Comparison of ENCODE assay signal across 8 mouse cellular contexts in the genomic region with DNA sequence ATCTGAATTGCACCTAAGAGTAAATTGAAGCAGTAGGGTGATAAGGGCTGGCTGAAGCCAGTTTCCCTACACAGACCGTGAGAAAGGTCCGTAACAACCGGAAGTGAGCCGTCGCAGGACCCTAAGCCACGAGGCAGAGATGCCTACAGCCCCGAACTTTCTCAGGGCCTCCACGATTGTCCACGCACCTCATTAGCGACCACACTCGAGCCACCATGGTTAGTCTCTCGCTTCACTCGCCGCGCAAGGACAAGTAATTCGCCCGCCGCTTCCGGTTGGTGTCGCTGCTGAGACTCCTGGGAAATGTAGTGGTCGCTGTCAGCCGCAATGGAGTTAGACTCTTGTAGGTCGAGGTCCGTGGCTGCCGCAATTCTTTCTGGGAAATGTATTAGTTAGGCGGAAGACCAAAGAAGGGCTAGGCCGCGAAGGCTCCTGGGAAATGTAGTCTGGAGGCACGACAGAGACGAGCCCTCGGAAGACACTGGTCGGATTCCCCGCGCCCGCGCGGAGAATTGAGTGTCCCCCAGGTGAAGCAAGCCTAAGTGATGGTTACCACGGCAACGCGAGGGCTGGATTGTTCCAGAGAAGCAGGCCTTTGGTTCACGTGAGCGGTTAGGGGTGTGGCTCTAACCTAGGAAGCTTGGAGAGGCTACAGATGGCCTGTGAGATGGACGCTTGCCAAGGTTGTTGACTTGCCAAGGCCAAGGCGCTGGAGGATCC. TPM values are rescaled to one million over a fixed set of nuclear protein-coding genes. Genes with fewer than 3 reads are reported as not detected.
A peak's percentile ranks its signal among the peaks of the same experiment; 100 is the strongest.
DNase-seq lines count a peak whose midpoint lies in the region; ATAC-seq lines count a peak whose summit lies in the region.

Gene 2410015M20Rik, minus strand, starts transcription at position 320 of the 720 bp plus-strand sequence.

- peak; percentile 99 for DNase-seq in adipocyte (ENCODE audit: low spot score)
- DNase-seq in embryo, embryonic 10 days (ENCODE audit: low spot score): peak; percentile 99
- DNase-seq in gastrocnemius, postnatal 10 days: peak; percentile 86
- DNase-seq in induced T-regulatory cell, adult 2 months (ENCODE audit: low read depth): peak; percentile 97
- peak; percentile 97 to 99 for DNase-seq in left cerebral cortex, adult 9 months (ENCODE audit: low spot score in 2 of 2)
- DNase-seq in right cerebral cortex, postnatal 14 days: peak; percentile 94
- DNase-seq in urinary bladder, postnatal 36 days (ENCODE audit: low spot score in 2 of 2): peak; percentile 92 to 95

- peak; percentile 64 for ATAC-seq in megakaryocyte progenitor cell, adult 5-6 weeks (replicated peaks; ENCODE audit: poor library complexity)

RNA-seq across cellular contexts. Expression of gene 2410015M20Rik, which starts in this region (rescaled TPM):
- 100 to 1,000 TPM; 212 to 233 TPM for total RNA-seq in gastrocnemius, postnatal 10 days (2021)
- 93.3 and 94.0 TPM in 2 replicates for total RNA-seq in megakaryocyte progenitor cell, adult 5-6 weeks (2015)
- 93.3 and 99.4 TPM in 2 replicates for total RNA-seq in megakaryocyte progenitor cell, adult 5-6 weeks (2017)

Comparison
In these comparisons a context has a peak if more than half of its experiments do, and no peak if none do; other contexts are left out.
1. Peak in every context shown above with its lines: DNase-seq and ATAC-seq.